Mouse (Mus musculus) hindbrain, embryonic 14.5 days (tissue): ENCODE results near the gene Dhrs7b. TPM values are rescaled to one million over a fixed set of nuclear protein-coding genes. Genes with fewer than 3 reads are reported as not detected.

Experiments
- ATAC-seq: fragments of 200-750 bp; cut with Nextera tagmentation; 2 replicates; pipeline ENCODE4 v1.8.0; 2017; ENCODE audit warnings: moderate number of reproducible peaks, mild to moderate bottlenecking, moderate TSS enrichment, moderate library complexity; ENCODE audit not compliant: low FRiP score
- DNase-seq: peaks from one replicate; pipeline ENCODE4 v3.0.0-alpha.2; 2015; ENCODE audit warnings: low spot score
- H3K27ac ChIP-seq: fragments of 300-500 bp; sonication (generic); 2 replicates; pipeline ENCODE4 v1.5.1; 2014; ENCODE audit warnings: mild to moderate bottlenecking, moderate library complexity
- H3K27me3 ChIP-seq: fragments of 300-500 bp; sonication (generic); 2 replicates; pipeline ENCODE4 v1.6.1; 2014; ENCODE audit warnings: mild to moderate bottlenecking, low read length, mixed read lengths; ENCODE audit not compliant: control insufficient read depth, insufficient read depth
- H3K36me3 ChIP-seq: fragments of 300-500 bp; sonication (generic); replicated peaks from 2 replicates; pipeline ENCODE4 v1.6.1; 2014; ENCODE audit not compliant: control insufficient read depth, insufficient read depth
- H3K4me1 ChIP-seq: fragments of 300-500 bp; sonication (generic); replicated peaks from 2 replicates; pipeline ENCODE4 v1.6.1; 2014; ENCODE audit warnings: antibody characterized with exemption, low read length, mixed read lengths; ENCODE audit not compliant: control insufficient read depth, insufficient read depth
- H3K4me2 ChIP-seq: fragments of 300-500 bp; sonication (generic); replicated peaks from 2 replicates; pipeline ENCODE4 v1.6.1; 2014; ENCODE audit warnings: mild to moderate bottlenecking, moderate library complexity
- H3K4me3 ChIP-seq: fragments of 300-500 bp; sonication (generic); replicated peaks from 2 replicates; pipeline ENCODE4 v1.5.1; 2014; ENCODE audit warnings: mild to moderate bottlenecking, low read length
- H3K9ac ChIP-seq: fragments of 300-500 bp; sonication (generic); 2 replicates; pipeline ENCODE4 v1.6.1; 2014
- H3K9me3 ChIP-seq: fragments of 300-500 bp; sonication (generic); 2 replicates; pipeline ENCODE4 v1.6.1; 2016; ENCODE audit warnings: low read length; ENCODE audit not compliant: control insufficient read depth
- WGBS: fragments of 180-500 bp; shearing (Covaris S2); extraction: QIAGEN DNeasy Blood & Tissue Kit; methylation state at CpG from one replicate; pipeline ENCODE4 v1.1.7; 2014; 5-methylcytosine and 5-hydroxymethylcytosine counted together
- polyA plus RNA-seq: library from polyadenylated mRNA; unstranded; fragments of >200 nt; fragmentation: Nextera tagmentation; extraction: Ambion mirVana; gene quantifications from 2 replicates; pipeline ENCODE4 v1.2.1, GENCODE M21; 2014

The Dhrs7b gene
- polyA plus RNA-seq, 1 experiment from 2014 or later: 34.3 TPM

DNA sequence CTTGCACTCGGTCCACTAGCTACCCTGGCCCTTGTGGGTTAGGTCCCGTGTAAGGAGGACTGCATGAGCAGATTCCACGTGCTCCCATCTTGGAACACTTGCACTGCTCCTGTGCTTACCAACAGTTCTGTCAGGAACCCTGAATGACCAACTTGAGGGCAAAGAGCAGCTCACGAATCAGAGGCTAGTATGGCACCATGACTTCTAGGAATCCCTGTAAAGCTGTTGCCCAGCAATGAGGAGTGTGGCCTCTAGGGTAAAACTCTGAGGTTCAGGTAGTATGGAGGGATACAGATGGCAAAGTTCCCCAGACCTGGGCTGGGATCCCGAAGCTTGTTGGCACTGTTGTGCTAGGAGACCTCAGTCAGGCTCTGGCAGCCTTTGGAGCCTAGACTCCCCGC lies 73.2 kb downstream of the Dhrs7b start:
- Histone ChIP-seq H3K4me3 (no peak overlapping the region), H3K9me3 (no peaks in the 10 kb centered on the region), H3K4me2 (no peak overlapping the region), H3K9ac (no peak overlapping the region), H3K27ac (no peak overlapping the region), H3K36me3 (peaks cover 35% of the 10 kb centered on the region), H3K4me1 (no peaks in the 10 kb centered on the region), H3K27me3 (no peaks in the 10 kb centered on the region)
- DNase-seq (no peak), ATAC-seq (no peak)
- WGBS: 88% methylated on average over 6 of the region's 6 CpGs

DNA sequence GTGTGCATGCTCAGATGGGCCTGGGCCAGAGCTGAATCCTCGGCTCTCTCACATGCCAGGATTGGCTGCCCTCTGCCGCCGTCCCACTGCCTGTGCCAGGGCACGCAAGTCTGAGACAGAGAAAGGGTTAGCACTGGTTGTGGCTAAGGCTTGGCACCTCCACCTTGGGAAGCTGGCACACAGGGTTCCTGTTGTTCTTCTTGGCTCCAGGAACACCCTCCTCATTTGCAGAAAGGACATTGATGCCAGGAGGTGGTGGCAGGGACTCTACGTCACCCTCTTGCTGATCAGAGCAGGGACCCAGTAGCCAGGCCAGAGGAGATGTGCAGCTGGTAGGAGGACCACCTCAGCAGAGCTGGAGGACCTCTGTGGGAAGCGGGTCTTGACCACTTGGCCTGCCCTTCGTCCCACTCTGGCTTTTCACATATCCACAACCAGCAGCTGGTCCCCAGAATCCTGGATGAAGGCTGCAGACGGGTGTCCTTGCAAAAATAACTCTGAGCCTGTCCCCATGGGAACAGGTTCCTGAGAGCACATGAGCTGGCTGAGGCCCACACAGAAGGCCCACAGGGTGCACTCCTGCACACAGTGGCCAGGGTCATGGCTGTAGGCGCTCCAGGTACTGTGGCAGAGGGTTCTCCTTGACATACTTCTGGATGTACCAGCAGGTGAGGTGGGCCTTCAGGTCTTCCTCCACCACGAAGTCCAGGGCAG lies 75.1 kb downstream of the Dhrs7b start:
- WGBS: 96% methylated on average over 10 of the region's 10 CpGs

DNA sequence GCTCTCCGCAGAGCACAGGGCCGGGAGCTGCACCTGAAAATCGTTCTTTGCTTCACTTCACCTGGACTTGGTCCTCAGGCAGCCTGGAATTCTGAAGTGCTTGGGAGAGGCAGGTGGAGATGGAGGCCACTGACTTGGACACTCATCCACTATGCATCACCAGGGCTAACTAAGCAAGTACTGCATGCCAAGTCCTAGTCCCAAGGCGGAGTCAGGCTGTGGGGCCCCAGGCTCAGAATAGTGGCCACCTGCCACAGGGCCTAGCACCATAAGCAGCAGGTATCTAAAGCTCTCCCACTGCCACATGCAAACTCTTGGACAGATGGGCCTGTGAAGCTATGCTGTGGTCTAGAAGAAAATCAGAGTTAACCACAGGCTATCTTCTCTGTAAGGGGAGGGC lies 76.0 kb downstream of the Dhrs7b start:
- Histone ChIP-seq H3K9ac (no peak overlapping the region), H3K27ac (no peak overlapping the region), H3K27me3 (no peaks in the 10 kb centered on the region), H3K4me1 (peaks cover 3% of the 10 kb centered on the region; the same call in 1 of the 2 replicates), H3K4me3 (no peak overlapping the region), H3K4me2 (no peak overlapping the region), H3K36me3 (peaks cover 35% of the 10 kb centered on the region), H3K9me3 (no peaks in the 10 kb centered on the region)
- 95% methylated on average over 4 of the region's 4 CpGs for WGBS
- ATAC-seq (no peak), DNase-seq (no peak)

More for the DNA sequence above, 75.1 kb downstream of the Dhrs7b start:
- Histone ChIP-seq H3K27ac (no peak overlapping the region), H3K36me3 (peaks cover 35% of the 10 kb centered on the region), H3K4me2 (no peak overlapping the region), H3K4me3 (no peak overlapping the region), H3K27me3 (no peaks in the 10 kb centered on the region), H3K9ac (no peak overlapping the region), H3K9me3 (no peaks in the 10 kb centered on the region), H3K4me1 (no peaks in the 10 kb centered on the region)
- DNase-seq: no peak
- no peak for ATAC-seq

DNA sequence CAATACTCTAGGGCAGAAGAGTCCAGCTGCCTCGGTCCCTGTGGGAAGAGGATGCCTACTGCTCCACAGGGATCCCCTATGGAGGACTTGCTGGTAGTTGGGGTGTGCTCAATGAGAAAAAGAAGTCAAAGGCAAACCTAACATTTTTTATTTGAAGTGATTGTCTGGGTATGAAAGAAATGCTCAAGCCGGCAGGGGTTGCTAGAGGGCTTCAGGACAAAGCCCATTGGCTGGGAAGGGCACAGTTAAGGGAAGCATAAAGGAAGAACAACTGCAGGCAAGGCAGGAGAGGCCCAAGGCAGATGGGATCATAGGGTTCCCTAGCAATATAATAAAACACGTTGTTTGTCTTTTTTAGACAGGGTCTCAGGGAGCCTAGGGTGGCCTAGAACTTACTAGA lies 77.6 kb downstream of the Dhrs7b start:
- Histone ChIP-seq H3K27ac (no peak overlapping the region), H3K4me2 (no peak overlapping the region), H3K9ac (no peak overlapping the region), H3K4me3 (no peak overlapping the region), H3K9me3 (no peaks in the 10 kb centered on the region), H3K36me3 (peaks cover 34% of the 10 kb centered on the region), H3K27me3 (no peaks in the 10 kb centered on the region), H3K4me1 (peaks cover 18% of the 10 kb centered on the region)
- DNase-seq (no peak), ATAC-seq (no peak)
- WGBS: 74% methylated on average over 3 of the region's 3 CpGs

DNA sequence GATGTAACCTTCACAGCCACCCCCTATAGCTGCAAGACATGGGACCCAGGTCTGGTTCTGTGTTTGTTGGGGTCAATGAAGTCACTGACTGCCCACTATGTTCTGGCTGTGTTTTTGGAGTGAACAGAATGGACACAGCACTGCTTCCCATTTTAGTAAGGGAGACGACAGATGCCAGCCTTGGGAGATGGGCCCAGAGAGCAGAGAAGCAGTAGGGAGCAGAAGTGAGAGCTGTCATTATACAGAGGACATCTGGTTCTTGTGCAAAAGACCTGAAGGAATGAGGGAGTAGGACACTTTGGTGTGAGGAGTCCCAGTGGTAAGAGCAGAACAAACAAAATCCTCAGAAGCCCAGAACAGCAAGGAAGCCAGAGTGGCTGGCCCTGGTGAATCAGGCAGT lies 79.2 kb downstream of the Dhrs7b start:
- WGBS: 89% methylated on average over 1 of the region's 1 CpGs
- Histone ChIP-seq H3K9ac (no peak overlapping the region), H3K36me3 (peaks cover 19% of the 10 kb centered on the region), H3K4me1 (peaks cover 22% of the 10 kb centered on the region), H3K4me2 (no peak overlapping the region), H3K9me3 (no peaks in the 10 kb centered on the region), H3K27ac (no peak overlapping the region), H3K27me3 (no peaks in the 10 kb centered on the region), H3K4me3 (no peak overlapping the region)
- DNase-seq (no peak), ATAC-seq (no peak)

Other genes with a start within 250 kb of the Dhrs7b start
- gene Llgl1, start 130.9 kb upstream of the Dhrs7b start, polyA plus RNA-seq: 43.8 and 46.1 TPM in 2 replicates
- 62.7 and 64.3 TPM in 2 replicates for gene Flii, start 103.4 kb upstream of the Dhrs7b start, polyA plus RNA-seq
- 25.6 and 28.0 TPM in 2 replicates for gene Mief2, start 102.2 kb upstream of the Dhrs7b start, polyA plus RNA-seq
- gene Top3a, start 53.3 kb upstream of the Dhrs7b start, polyA plus RNA-seq: 7.2 and 8.0 TPM in 2 replicates
- gene Smcr8, start 53.1 kb upstream of the Dhrs7b start, polyA plus RNA-seq: 8.3 and 8.9 TPM in 2 replicates
- gene Shmt1, start 18.9 kb upstream of the Dhrs7b start, polyA plus RNA-seq: 6.4 and 8.7 TPM in 2 replicates
- 52.4 and 57.7 TPM in 2 replicates for gene Tmem11, start 48.6 kb downstream of the Dhrs7b start, polyA plus RNA-seq
- 26.2 and 32.5 TPM in 2 replicates for gene Natd1, start 84.1 kb downstream of the Dhrs7b start, polyA plus RNA-seq
- gene Map2k3, start 101.4 kb downstream of the Dhrs7b start, polyA plus RNA-seq: 23.5 and 24.3 TPM in 2 replicates
- 3.3 and 4.3 TPM in 2 replicates for gene Kcnj12, start 191.9 kb downstream of the Dhrs7b start, polyA plus RNA-seq